Mouse (Mus musculus) liver, embryonic 11.5 days (tissue): ENCODE results near the gene Paqr3. TPM values are rescaled to one million over a fixed set of nuclear protein-coding genes. Genes with fewer than 3 reads are reported as not detected.

Experiments
- ATAC-seq: fragments of 200-750 bp; cut with Nextera tagmentation; replicated peaks from 2 replicates; pipeline ENCODE4 v1.8.0; 2017; ENCODE audit warnings: moderate number of reproducible peaks, mild to moderate bottlenecking, moderate TSS enrichment, moderate library complexity; ENCODE audit not compliant: low FRiP score
- DNase-seq: peaks from one replicate; pipeline ENCODE4 v3.0.0-alpha.2; 2017; ENCODE audit warnings: low spot score
- H3K27ac ChIP-seq: fragments of 300-500 bp; sonication (generic); 2 replicates; pipeline ENCODE4 v1.5.1; 2014; ENCODE audit warnings: mild to moderate bottlenecking, low read depth, low read length, control low read depth
- H3K27me3 ChIP-seq: fragments of 300-500 bp; sonication (generic); replicated peaks from 2 replicates; pipeline ENCODE4 v1.6.1; 2014; ENCODE audit warnings: low read length, mixed read lengths; ENCODE audit not compliant: control insufficient read depth, insufficient read depth
- H3K36me3 ChIP-seq: fragments of 300-500 bp; sonication (generic); 2 replicates; pipeline ENCODE4 v1.6.1; 2014; ENCODE audit warnings: mild to moderate bottlenecking, low read length, moderate library complexity, mixed read lengths; ENCODE audit not compliant: control insufficient read depth, insufficient read depth
- H3K4me1 ChIP-seq: fragments of 300-500 bp; sonication (generic); replicated peaks from 2 replicates; pipeline ENCODE4 v1.6.1; 2014; ENCODE audit warnings: low read length, mixed read lengths; ENCODE audit not compliant: control insufficient read depth, insufficient read depth
- H3K4me2 ChIP-seq: fragments of 300-500 bp; sonication (generic); 2 replicates; pipeline ENCODE4 v1.6.1; 2014; ENCODE audit warnings: mild to moderate bottlenecking, control low read depth, moderate library complexity
- H3K4me3 ChIP-seq: fragments of 300-500 bp; sonication (generic); 2 replicates; pipeline ENCODE4 v1.5.1; 2014; ENCODE audit warnings: low read depth, low read length, control low read depth
- H3K9ac ChIP-seq: fragments of 300-500 bp; sonication (generic); 2 replicates; pipeline ENCODE4 v1.6.1; 2014; ENCODE audit warnings: low read depth, low read length, control low read depth
- H3K9me3 ChIP-seq: fragments of 300-500 bp; sonication (generic); 2 replicates; pipeline ENCODE4 v1.6.1; 2016; ENCODE audit warnings: low read length, inconsistent platforms, mixed read lengths; ENCODE audit not compliant: control insufficient read depth
- WGBS: fragments of 180-500 bp; shearing (Covaris S2); extraction: QIAGEN DNeasy Blood & Tissue Kit; methylation state at CpG from one replicate; pipeline ENCODE4 v1.1.7; 2014; 5-methylcytosine and 5-hydroxymethylcytosine counted together
- polyA plus RNA-seq: library from polyadenylated mRNA; unstranded; fragments of >200 nt; fragmentation: Nextera tagmentation; extraction: Ambion mirVana; gene quantifications from 2 replicates; pipeline ENCODE4 v1.2.1, GENCODE M21; 2014

Gene Paqr3
- polyA plus RNA-seq, 1 experiment from 2014 or later: 1.9 TPM

- Histone ChIP-seq H3K4me2 (no peak overlapping the region), H3K4me1 (peaks cover 2% of the 10 kb centered on the region; the same call in 1 of the 2 replicates), H3K36me3 (peaks cover 19% of the 10 kb centered on the region; the same call in 1 of the 2 replicates), H3K9me3 (no peaks in the 10 kb centered on the region), H3K9ac (no peak overlapping the region), H3K27ac (no peak overlapping the region), H3K4me3 (no peak overlapping the region), H3K27me3 (no peaks in the 10 kb centered on the region)
- WGBS: 12% methylated on average over 1 of the region's 1 CpGs
- no peak for DNase-seq
- no peak for ATAC-seq
These were observed 55.8 kb downstream of the Paqr3 start for GRCm38 (mm10) chr5:97055511-97056068.

GRCm38 (mm10) chr5:97054801-97055200 is 56.6 kb downstream of the Paqr3 start:
- Histone ChIP-seq H3K27ac (no peak overlapping the region), H3K4me1 (peaks cover 2% of the 10 kb centered on the region; the same call in 1 of the 2 replicates), H3K27me3 (no peaks in the 10 kb centered on the region), H3K9ac (no peak overlapping the region), H3K4me2 (no peak overlapping the region), H3K9me3 (no peaks in the 10 kb centered on the region), H3K4me3 (no peak overlapping the region), H3K36me3 (peaks cover 16% of the 10 kb centered on the region; the same call in 1 of the 2 replicates)
- 79% methylated on average over 10 of the region's 10 CpGs for WGBS
- ATAC-seq (no peak), DNase-seq (no peak)

DNA sequence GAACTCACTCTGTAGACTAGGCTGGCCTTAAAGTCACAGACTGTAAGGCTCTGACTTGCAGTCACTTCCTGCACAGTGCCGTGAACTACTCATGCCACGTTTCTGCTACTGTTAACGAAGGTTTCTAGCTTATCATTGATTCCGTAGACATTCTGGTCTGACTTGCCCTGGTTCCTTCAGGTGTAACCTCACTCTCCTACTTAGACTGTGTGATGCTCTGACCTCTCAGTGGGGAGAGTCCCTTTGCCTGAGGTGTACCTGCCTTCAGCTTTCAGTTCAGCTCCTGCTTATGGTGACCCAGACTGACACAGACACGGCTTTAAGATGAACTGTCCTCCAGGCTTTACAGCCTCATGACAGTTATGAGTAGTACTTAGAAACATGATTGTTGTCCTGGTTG is 57.2 kb downstream of the Paqr3 start:
- peaks cover 16% of the 10 kb centered on the region; the same call in 1 of the 2 replicates for H3K36me3 ChIP-seq
- H3K4me2 ChIP-seq: no peak overlapping the region
- H3K27me3 ChIP-seq: no peaks in the 10 kb centered on the region
- H3K4me1 ChIP-seq: peaks cover 2% of the 10 kb centered on the region; the same call in 1 of the 2 replicates
- 71% methylated on average over 5 of the region's 5 CpGs for WGBS
- DNase-seq (no peak), ATAC-seq (no peak)
- H3K9ac ChIP-seq: no peak overlapping the region
- no peak overlapping the region for H3K27ac ChIP-seq
- H3K4me3 ChIP-seq: no peak overlapping the region
- H3K9me3 ChIP-seq: no peaks in the 10 kb centered on the region

DNA sequence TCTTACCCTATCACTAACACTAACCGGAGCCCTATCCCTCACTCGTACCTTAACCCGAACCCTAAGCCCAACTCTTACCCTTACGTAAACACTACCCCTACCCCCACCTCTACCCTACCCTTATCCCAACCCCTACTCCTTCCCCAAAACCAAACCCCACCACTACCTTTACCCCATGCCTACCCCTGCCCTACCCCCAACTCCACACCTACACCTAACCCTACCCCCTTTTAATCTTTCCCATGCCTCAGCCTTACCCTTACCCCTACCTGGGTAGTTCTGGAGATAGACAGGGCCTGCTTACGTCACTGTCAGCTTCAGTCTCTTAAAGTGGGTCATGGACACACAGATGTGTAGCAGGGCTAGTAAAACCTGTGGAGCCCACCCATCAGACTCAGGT is 62.5 kb downstream of the Paqr3 start:
- Histone ChIP-seq H3K36me3 (peaks cover 14% of the 10 kb centered on the region), H3K4me2 (no peak overlapping the region)
- WGBS: 87% methylated on average over 5 of the region's 5 CpGs

GRCm38 (mm10) chr5:97046680-97047079 is 64.7 kb downstream of the Paqr3 start:
- Histone ChIP-seq H3K4me2 (no peak overlapping the region), H3K36me3 (peaks cover 17% of the 10 kb centered on the region)

More for the DNA sequence above, 62.5 kb downstream of the Paqr3 start:
- Histone ChIP-seq H3K27ac (no peak overlapping the region), H3K27me3 (no peaks in the 10 kb centered on the region), H3K4me3 (no peak overlapping the region), H3K4me1 (no peaks in the 10 kb centered on the region; the same call in 1 of the 2 replicates), H3K9ac (no peak overlapping the region), H3K9me3 (no peaks in the 10 kb centered on the region)
- ATAC-seq (0 out of 2 replicates have a peak, but pooled peaks have one; percentile 15), DNase-seq (no peak)

DNA sequence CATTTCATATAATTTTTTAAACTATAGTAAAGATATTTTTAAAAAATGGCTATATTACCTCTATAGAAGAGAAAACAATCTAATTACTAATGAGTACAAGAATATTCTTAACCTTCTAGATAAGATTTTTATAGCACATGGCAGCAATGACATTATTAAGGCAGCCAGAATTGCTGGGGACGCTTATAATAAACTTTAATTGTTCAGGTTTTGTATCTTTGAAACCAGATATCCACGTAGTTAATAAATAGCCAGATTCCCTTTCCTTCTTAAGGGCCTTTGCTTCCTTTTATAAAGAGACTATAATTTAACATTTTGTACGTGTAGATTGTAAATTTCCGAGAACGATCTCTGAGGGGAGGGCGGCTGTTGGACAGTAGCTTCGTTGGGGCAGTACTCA is 66.1 kb downstream of the Paqr3 start:
- ATAC-seq (no peak), DNase-seq (no peak)
- Histone ChIP-seq H3K36me3 (peaks cover 20% of the 10 kb centered on the region), H3K9me3 (no peaks in the 10 kb centered on the region), H3K27ac (no peak overlapping the region), H3K27me3 (no peaks in the 10 kb centered on the region), H3K4me3 (no peak overlapping the region), H3K9ac (no peak overlapping the region), H3K4me1 (no peaks in the 10 kb centered on the region; the same call in 1 of the 2 replicates), H3K4me2 (no peak overlapping the region)
- WGBS: 90% methylated on average over 7 of the region's 7 CpGs

More at GRCm38 (mm10) chr5:97046680-97047079, 64.7 kb downstream of the Paqr3 start:
- DNase-seq: no peak
- Histone ChIP-seq H3K9ac (no peak overlapping the region), H3K9me3 (no peaks in the 10 kb centered on the region), H3K27me3 (no peaks in the 10 kb centered on the region), H3K4me3 (no peak overlapping the region), H3K27ac (no peak overlapping the region), H3K4me1 (no peaks in the 10 kb centered on the region; the same call in 1 of the 2 replicates)
- 89% methylated on average over 10 of the region's 10 CpGs for WGBS
- no peak for ATAC-seq

Other genes starting within 250 kb of the Paqr3 start
- 31.1 and 34.5 TPM in 2 replicates for gene Bmp2k, start 113.9 kb downstream of the Paqr3 start, polyA plus RNA-seq